Mouse (Mus musculus) brain, embryonic 14.5 days (tissue): ENCODE data around the gene Lrrk2.

ENCODE experiments used
- CTCF ChIP-seq: fragments of 200-500 bp; IDR thresholded peaks from 2 replicates; pipeline ENCODE4 v1.5.1; 2012; ENCODE audit warnings: inconsistent platforms, mild to moderate bottlenecking, moderate library complexity, borderline replicate concordance; ENCODE audit not compliant: insufficient read depth, insufficient read length; ENCODE audit errors: extremely low read depth
- POLR2A ChIP-seq: fragments of 200-500 bp; IDR thresholded peaks from 2 replicates; pipeline ENCODE4 v1.6.1; 2012; ENCODE audit warnings: mild to moderate bottlenecking, inconsistent platforms, borderline replicate concordance; ENCODE audit not compliant: poor library complexity, insufficient read depth, insufficient read length, severe bottlenecking; ENCODE audit errors: extremely low read depth

DNA sequence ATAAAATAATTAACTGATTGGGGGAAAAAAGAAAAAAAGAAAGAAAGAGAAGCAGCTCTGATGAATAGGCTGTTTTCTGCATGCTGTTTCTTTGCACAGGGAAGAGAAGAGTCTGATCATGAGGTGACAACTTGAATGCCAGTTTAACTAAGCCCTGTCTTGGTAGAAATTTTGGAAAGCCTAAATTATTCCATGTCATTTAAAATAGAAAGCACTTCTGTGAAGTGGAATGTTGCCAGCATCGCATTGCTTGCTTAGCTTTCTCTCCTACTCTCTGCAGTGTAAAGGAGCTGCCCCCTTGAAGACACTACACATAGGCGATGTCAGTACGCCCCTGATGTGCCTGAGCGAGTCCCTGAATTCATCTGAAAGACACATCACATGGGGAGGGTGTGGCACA lies 133.5 kb downstream of the Lrrk2 start:
- TF ChIP-seq CTCF (no peak), POLR2A (no peak)
